Mouse (Mus musculus) cerebellum, adult 2 months (tissue): ENCODE measurements around the gene Vmn1r121. TPM values are rescaled to one million over a fixed set of nuclear protein-coding genes. Genes with fewer than 3 reads are reported as not detected.
"Not testable (repeated sequence)": the region's sequence is repeated elsewhere in the genome, so short reads cannot be mapped to it uniquely, and the experiment has no call there.

Source experiments
- DNase-seq, 2 experiments: peaks; one replicate each; pipeline ENCODE4 v3.0.0; 2021
- H3K27ac ChIP-seq: fragments of 200-500 bp; 2 replicates; pipeline ENCODE4 v1.5.1; 2012; ENCODE audit warnings: low read length, control low read depth, inconsistent platforms; ENCODE audit not compliant: insufficient read depth
- H3K27me3 ChIP-seq: fragments of 200-500 bp; 2 replicates; pipeline ENCODE4 v1.6.1; 2012; ENCODE audit warnings: inconsistent platforms, mild to moderate bottlenecking, low read length, moderate library complexity; ENCODE audit not compliant: control insufficient read depth, insufficient read depth
- H3K4me1 ChIP-seq: fragments of 200-500 bp; 2 replicates; pipeline ENCODE4 v1.6.1; 2011; ENCODE audit warnings: low read length; ENCODE audit not compliant: control insufficient read depth, insufficient read depth
- H3K4me3 ChIP-seq: fragments of 200-500 bp; replicated peaks from 2 replicates; pipeline ENCODE3; 2011; ENCODE audit warnings: mild to moderate bottlenecking, low read depth, low read length, control low read depth; ENCODE audit not compliant: insufficient read depth
- WGBS: fragments of 180-500 bp; shearing (Covaris S2); methylation state at CpG from one replicate; pipeline ENCODE4 v1.1.7; 2018; 5-methylcytosine and 5-hydroxymethylcytosine counted together
- polyA plus RNA-seq: library from polyadenylated mRNA; depleted of rRNA; stranded (reverse); fragments of >200 nt; gene quantifications from 2 replicates; pipeline ENCODE4 v1.2.3, GENCODE M21; 2012; rRNA removed

The Vmn1r121 gene
- not detected in 2 replicates for polyA plus RNA-seq

GRCm38 (mm10) chr7:21098413-21098812 lies at the start of gene Vmn1r121:
TSS of gene Vmn1r121 (minus strand) at chr7:21098513.
- not testable (repeated sequence) for H3K4me1 ChIP-seq, H3K27ac ChIP-seq, DNase-seq, H3K27me3 ChIP-seq, H3K4me3 ChIP-seq
- 62% methylated on average over 5 of the region's 5 CpGs for WGBS

DNA sequence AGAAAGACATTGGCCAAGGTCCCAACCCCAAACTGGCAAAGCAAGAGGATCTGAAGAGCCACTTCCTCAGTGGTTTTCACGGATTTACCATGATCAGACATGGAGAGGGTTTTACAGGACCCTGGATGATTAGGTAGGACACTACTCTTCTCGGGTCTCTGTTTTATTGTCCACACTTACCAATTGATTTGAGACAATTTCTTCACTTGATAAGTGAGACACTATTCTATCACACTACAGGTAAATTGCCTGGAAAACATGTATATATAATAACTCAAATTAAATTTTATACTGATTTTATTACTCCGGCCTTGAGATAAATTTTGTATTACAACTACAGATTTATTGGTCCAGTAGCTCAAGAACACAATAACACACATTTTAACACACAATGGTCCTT lies 35.7 kb upstream of the Vmn1r121 start, which contains the start of gene Vmn1r122:
Vmn1r122 (minus strand) TSS at position 101 of the 400 bp plus-strand sequence.
- H3K4me3 ChIP-seq, H3K27me3 ChIP-seq, H3K4me1 ChIP-seq, DNase-seq, H3K27ac ChIP-seq: not testable (repeated sequence)
- WGBS = 53% methylated on average over 3 of the region's 3 CpGs

GRCm38 (mm10) chr7:21053684-21054083 lies 44.6 kb downstream of the Vmn1r121 start, which contains the start of gene Vmn1r120:
TSS of gene Vmn1r120 (minus strand) at chr7:21053784.
- not testable (repeated sequence) for H3K4me3 ChIP-seq, DNase-seq, H3K27me3 ChIP-seq, H3K27ac ChIP-seq, H3K4me1 ChIP-seq
- 75% methylated on average over 1 of the region's 1 CpGs for WGBS

Other genes with a start within 250 kb of the Vmn1r121 start
- not detected in 2 replicates for gene Vmn1r116, start 226.3 kb downstream of the Vmn1r121 start, polyA plus RNA-seq
- not detected in 2 replicates for gene Vmn1r117, start 214.4 kb downstream of the Vmn1r121 start, polyA plus RNA-seq
- not detected in 2 replicates for gene Vmn1r118, start 186.2 kb downstream of the Vmn1r121 start, polyA plus RNA-seq
- gene Vmn1r119, start 86.1 kb downstream of the Vmn1r121 start, polyA plus RNA-seq = not detected in 2 replicates
- not detected in 2 replicates for gene Vmn1r120, start 44.7 kb downstream of the Vmn1r121 start, polyA plus RNA-seq
- gene Vmn1r122, start 35.6 kb upstream of the Vmn1r121 start, polyA plus RNA-seq = not detected in 2 replicates
- gene Vmn1r123, start 63.7 kb upstream of the Vmn1r121 start, polyA plus RNA-seq = not detected in 2 replicates
- not detected in 2 replicates for gene Gm5157, start 91.9 kb upstream of the Vmn1r121 start, polyA plus RNA-seq
- gene Vmn1r124, start 162.1 kb upstream of the Vmn1r121 start, polyA plus RNA-seq = not detected in 2 replicates
- not detected in 2 replicates for gene Vmn1r125, start 173.7 kb upstream of the Vmn1r121 start, polyA plus RNA-seq
- gene Vmn1r126, start 203.0 kb upstream of the Vmn1r121 start, polyA plus RNA-seq = not detected in 2 replicates
- gene Vmn1r127, start 221.3 kb upstream of the Vmn1r121 start, polyA plus RNA-seq = not detected in 2 replicates